Mouse (Mus musculus): ENCODE measurements at regions not wholly inside any gene's neighbourhood (a gene's known extent, or its start where the extent isn't known, plus 50 kb on each side); places are given as distances from the start of the nearest gene placed in this dataset.

DNA sequence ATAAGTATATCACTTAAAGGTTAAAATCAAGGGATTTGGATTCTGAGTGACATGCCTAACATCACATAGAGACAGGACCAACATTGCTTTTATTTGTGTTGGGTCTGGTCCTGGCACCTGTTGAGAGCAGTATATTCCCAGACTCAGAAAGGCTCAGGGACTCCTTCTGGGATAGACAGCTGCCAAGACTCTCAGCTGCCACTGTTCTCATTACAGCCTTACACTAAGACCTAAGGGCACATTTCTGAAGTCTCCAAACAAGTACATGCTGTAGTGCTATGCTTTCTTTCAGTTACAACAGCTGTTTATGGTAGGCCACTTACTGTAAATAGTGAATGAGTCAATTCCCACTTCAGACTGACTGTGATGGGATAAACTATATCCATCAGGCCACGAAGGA is 77.7 kb upstream of the Fam13a start:
- DNase-seq (ENCODE audit: extremely low read depth, low read depth, low spot score), result peak; percentile 28

- DNase-seq (ENCODE audit: extremely low read depth, low read depth, low spot score), result peak; percentile 83
Measured at GRCm38 (mm10) chr6:59103936-59104335, 79.6 kb upstream of the Fam13a start.

DNA sequence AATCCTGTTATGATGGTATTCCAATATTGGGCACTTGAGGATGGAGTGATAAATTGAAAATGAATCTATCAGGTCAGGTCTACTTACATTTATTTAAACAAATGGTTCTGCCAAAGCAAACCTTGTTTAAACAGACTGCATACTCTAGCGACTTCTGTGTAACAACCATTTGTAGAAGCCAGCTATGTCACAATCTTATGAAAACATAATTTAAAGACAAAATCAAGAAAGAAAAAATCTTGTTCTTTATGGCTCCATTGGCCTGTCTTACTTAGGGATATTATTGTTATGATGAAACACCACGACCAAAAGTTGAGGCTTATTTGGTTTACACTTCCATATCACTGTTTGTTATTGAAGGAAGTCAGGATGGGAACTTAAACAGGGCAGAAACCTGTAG is 80.1 kb upstream of the Fam13a start:
- DNase-seq (ENCODE audit: extremely low read depth, low read depth, low spot score), result peak; percentile 80

DNA sequence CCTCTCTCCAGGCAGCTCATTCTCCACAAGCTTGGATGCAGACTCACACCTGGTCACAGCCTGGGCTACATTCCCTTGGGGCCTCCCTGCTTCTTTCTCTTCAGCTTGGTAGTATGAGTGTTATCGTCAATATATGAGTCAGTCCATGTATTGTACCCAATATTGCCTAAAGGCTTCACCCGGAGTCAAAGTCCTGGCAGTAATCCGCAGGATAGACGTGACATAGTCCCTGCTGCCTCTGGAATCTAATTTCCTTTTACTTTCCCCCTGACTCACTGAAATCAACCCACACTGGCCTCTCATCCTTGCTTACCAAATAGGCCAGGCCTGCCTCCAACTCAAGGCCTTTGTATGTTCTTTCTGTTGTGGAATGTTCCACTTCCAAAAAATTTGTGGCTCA is 83.8 kb upstream of the Fam13a start:
- no peak for DNase-seq (ENCODE audit: extremely low read depth, low read depth, low spot score)

GRCm38 (mm10) chr6:59132410-59132809 is 76.3 kb upstream of the Tigd2 start:
- peak; percentile 83 for DNase-seq (ENCODE audit: extremely low read depth, low read depth, low spot score)

GRCm38 (mm10) chr6:59133800-59134199 is 74.9 kb upstream of the Tigd2 start:
- peak; percentile 62 for DNase-seq (ENCODE audit: extremely low read depth, low read depth, low spot score)

GRCm38 (mm10) chr6:59139702-59140101 is 69.0 kb upstream of the Tigd2 start:
- DNase-seq (ENCODE audit: extremely low read depth, low read depth, low spot score), result no peak

- DNase-seq (ENCODE audit: extremely low read depth, low read depth, low spot score), result no peak
Measured at GRCm38 (mm10) chr6:59142050-59142449, 66.6 kb upstream of the Tigd2 start.

- DNase-seq (ENCODE audit: extremely low read depth, low read depth, low spot score), result peak; percentile 78
Measured at GRCm38 (mm10) chr6:59147421-59147820, 61.2 kb upstream of the Tigd2 start.

GRCm38 (mm10) chr6:59155636-59156035 is 53.0 kb upstream of the Tigd2 start:
- DNase-seq (ENCODE audit: extremely low read depth, low read depth, low spot score), result no peak

Measured in fat pad, adult 2 months (tissue).